Comparison of ENCODE assay signal across 7 mouse cellular contexts in genomic region chr19:8983150-8983650, GRCm38 (mm10). TPM values are rescaled to one million over a fixed set of nuclear protein-coding genes. Genes with fewer than 3 reads are reported as not detected.
DNase-seq lines count a peak whose midpoint lies in the region; ATAC-seq lines count a peak whose summit lies in the region.

No protein-coding gene starts in this region.

- no peak overlapping the region for H3K4me2 ChIP-seq in embryonic facial prominence, embryonic 14.5 days (ENCODE audit: low read depth, low read length)
- H3K4me2 ChIP-seq in stomach, embryonic 16.5 days (ENCODE audit: low read depth, low read length), result no peak overlapping the region; the same call in 1 of the 2 replicates

- no peaks in the 10 kb centered on the region for H3K9me3 ChIP-seq in embryonic facial prominence, embryonic 14.5 days (ENCODE audit: control insufficient read depth, low read length)
- no peaks in the 10 kb centered on the region for H3K9me3 ChIP-seq in limb, embryonic 10.5 days (replicated peaks)
- H3K9me3 ChIP-seq in stomach, embryonic 16.5 days (replicated peaks; ENCODE audit: control insufficient read depth, low read length), result no peaks in the 10 kb centered on the region

- 32% methylated on average over 4 of the region's 4 CpGs for WGBS in embryonic facial prominence, embryonic 14.5 days
- WGBS in limb, embryonic 10.5 days, result 40% methylated on average over 4 of the region's 4 CpGs
- 24% methylated on average over 4 of the region's 4 CpGs for WGBS in stomach, embryonic 16.5 days

- no peak overlapping the region for H3K4me3 ChIP-seq in embryonic facial prominence, embryonic 14.5 days (ENCODE audit: low read depth, low read length)
- no peak overlapping the region for H3K4me3 ChIP-seq in limb, embryonic 10.5 days
- H3K4me3 ChIP-seq in stomach, embryonic 16.5 days (replicated peaks; ENCODE audit: low read length), result no peak overlapping the region

- peaks cover 30% of the 10 kb centered on the region for H3K36me3 ChIP-seq in embryonic facial prominence, embryonic 14.5 days (ENCODE audit: control insufficient read depth, insufficient read depth, low read length)
- peaks cover 38% of the 10 kb centered on the region for H3K36me3 ChIP-seq in limb, embryonic 10.5 days
- H3K36me3 ChIP-seq in stomach, embryonic 16.5 days (ENCODE audit: control insufficient read depth, insufficient read depth, low read length), result peaks cover 16% of the 10 kb centered on the region

- DNase-seq in urinary bladder, postnatal 14 days (ENCODE audit: low spot score), result peak; percentile 71
- no peak for DNase-seq in urinary bladder, postnatal 10 days (ENCODE audit: low spot score)
- peak; percentile 45 for DNase-seq in embryonic facial prominence, embryonic 14.5 days (ENCODE audit: low spot score)
- no peak for DNase-seq in limb, embryonic 10.5 days (ENCODE audit: low spot score)
- DNase-seq in left cerebral cortex, postnatal 25 days (ENCODE audit: low spot score in 2 of 2), result no peak

- peak overlapping the region; percentile 71 for H3K27ac ChIP-seq in embryonic facial prominence, embryonic 14.5 days (replicated peaks; ENCODE audit: low read depth, low read length)
- 0 out of 2 replicates have a peak overlapping the region, but pooled peaks have one; percentile 8 for H3K27ac ChIP-seq in limb, embryonic 10.5 days
- peak overlapping the region; percentile 90 for H3K27ac ChIP-seq in stomach, embryonic 16.5 days (ENCODE audit: low read length)

- no peaks in the 10 kb centered on the region for H3K27me3 ChIP-seq in embryonic facial prominence, embryonic 14.5 days (replicated peaks; ENCODE audit: control insufficient read depth, insufficient read depth, low read length)
- H3K27me3 ChIP-seq in limb, embryonic 10.5 days (ENCODE audit: low read depth, poor library complexity, severe bottlenecking), result peaks cover 10% of the 10 kb centered on the region
- H3K27me3 ChIP-seq in stomach, embryonic 16.5 days (ENCODE audit: control insufficient read depth, insufficient read depth, low read length), result no peaks in the 10 kb centered on the region

- no peak for ATAC-seq in embryonic facial prominence, embryonic 14.5 days (ENCODE audit: low read depth)
- peak; percentile 83 for ATAC-seq in stomach, embryonic 16.5 days (ENCODE audit: insufficient read depth, low FRiP score)
- no peak for ATAC-seq in inflammation-experienced regulatory T-cells, adult 6 months

- intact Hi-C loops in left cerebral cortex, postnatal 25 days (cut with DNase I), result no loop called here

- H3K9ac ChIP-seq in embryonic facial prominence, embryonic 14.5 days (ENCODE audit: low read depth, low read length), result no peak overlapping the region
- H3K9ac ChIP-seq in stomach, embryonic 16.5 days (ENCODE audit: low read length), result peak overlapping the region; percentile 52; the same call in 1 of the 2 replicates

- H3K4me1 ChIP-seq in embryonic facial prominence, embryonic 14.5 days (ENCODE audit: control insufficient read depth, insufficient read depth, low read length), result peaks cover 26% of the 10 kb centered on the region
- H3K4me1 ChIP-seq in limb, embryonic 10.5 days, result peaks cover 25% of the 10 kb centered on the region
- peaks cover 61% of the 10 kb centered on the region for H3K4me1 ChIP-seq in stomach, embryonic 16.5 days (ENCODE audit: control insufficient read depth, insufficient read depth, low read length)

RNA-seq across cellular contexts. Expression of gene Ahnak, which starts 5.9 kb away (rescaled TPM):
- 44.8 and 57.6 TPM in 2 replicates for polyA plus RNA-seq in embryonic facial prominence, embryonic 14.5 days (2014; fragmentation: Nextera tagmentation; extraction: Ambion mirVana)
- 5.3 and 8.9 TPM in 2 replicates for polyA plus RNA-seq in limb, embryonic 10.5 days (2016; fragmentation: Nextera tagmentation; extraction: Ambion mirVana)
- polyA plus RNA-seq in stomach, embryonic 16.5 days (2015; fragmentation: Nextera tagmentation; extraction: Ambion mirVana), result 46.4 and 48.3 TPM in 2 replicates
- polyA plus RNA-seq in inflammation-experienced regulatory T-cells, adult 6 months (2017; shearing (Covaris generic)), result 10 to 100 TPM; 42.4 to 81.3 (median 54.5) TPM
- total RNA-seq in left cerebral cortex, postnatal 25 days (2021), result 10 to 100 TPM; 20.2 to 21.0 TPM

RNA-seq across cellular contexts. Expression of gene Eef1g, which starts 16.4 kb away (rescaled TPM):
- 469 and 503 TPM in 2 replicates for polyA plus RNA-seq in embryonic facial prominence, embryonic 14.5 days (2014; fragmentation: Nextera tagmentation; extraction: Ambion mirVana)
- 563 and 631 TPM in 2 replicates for polyA plus RNA-seq in limb, embryonic 10.5 days (2016; fragmentation: Nextera tagmentation; extraction: Ambion mirVana)
- polyA plus RNA-seq in stomach, embryonic 16.5 days (2015; fragmentation: Nextera tagmentation; extraction: Ambion mirVana), result 401 and 441 TPM in 2 replicates
- 100 to 1,000 TPM; 465 to 725 (median 677) TPM for polyA plus RNA-seq in inflammation-experienced regulatory T-cells, adult 6 months (2017; shearing (Covaris generic))
- 100 to 1,000 TPM; 203 to 212 TPM for total RNA-seq in left cerebral cortex, postnatal 25 days (2021)

RNA-seq across cellular contexts. Expression of gene Tut1, which starts 29.6 kb away (rescaled TPM):
- 24.7 and 27.8 TPM in 2 replicates for polyA plus RNA-seq in embryonic facial prominence, embryonic 14.5 days (2014; fragmentation: Nextera tagmentation; extraction: Ambion mirVana)
- 49.6 and 49.7 TPM in 2 replicates for polyA plus RNA-seq in limb, embryonic 10.5 days (2016; fragmentation: Nextera tagmentation; extraction: Ambion mirVana)
- polyA plus RNA-seq in stomach, embryonic 16.5 days (2015; fragmentation: Nextera tagmentation; extraction: Ambion mirVana), result 30.0 and 34.9 TPM in 2 replicates
- polyA plus RNA-seq in inflammation-experienced regulatory T-cells, adult 6 months (2017; shearing (Covaris generic)), result 10 to 100 TPM; 17.6 to 38.3 (median 35.3) TPM
- 10 to 100 TPM; 18.7 to 20.1 TPM for total RNA-seq in left cerebral cortex, postnatal 25 days (2021)

RNA-seq across cellular contexts. Expression of gene Mta2, which starts 41.5 kb away (rescaled TPM):
- 39.7 and 43.6 TPM in 2 replicates for polyA plus RNA-seq in embryonic facial prominence, embryonic 14.5 days (2014; fragmentation: Nextera tagmentation; extraction: Ambion mirVana)
- 229 and 233 TPM in 2 replicates for polyA plus RNA-seq in limb, embryonic 10.5 days (2016; fragmentation: Nextera tagmentation; extraction: Ambion mirVana)
- polyA plus RNA-seq in stomach, embryonic 16.5 days (2015; fragmentation: Nextera tagmentation; extraction: Ambion mirVana), result 142 and 149 TPM in 2 replicates
- 10 to 100 TPM; 78.8 to 96.7 (median 81.2) TPM for polyA plus RNA-seq in inflammation-experienced regulatory T-cells, adult 6 months (2017; shearing (Covaris generic))
- 10 to 100 TPM; 46.0 to 46.9 TPM for total RNA-seq in left cerebral cortex, postnatal 25 days (2021)

RNA-seq across cellular contexts. Expression of gene Eml3, which starts 53.8 kb away (rescaled TPM):
- polyA plus RNA-seq in embryonic facial prominence, embryonic 14.5 days (2014; fragmentation: Nextera tagmentation; extraction: Ambion mirVana), result 18.2 and 20.4 TPM in 2 replicates
- polyA plus RNA-seq in limb, embryonic 10.5 days (2016; fragmentation: Nextera tagmentation; extraction: Ambion mirVana), result 37.1 and 37.5 TPM in 2 replicates
- polyA plus RNA-seq in stomach, embryonic 16.5 days (2015; fragmentation: Nextera tagmentation; extraction: Ambion mirVana), result 28.5 and 30.5 TPM in 2 replicates
- polyA plus RNA-seq in inflammation-experienced regulatory T-cells, adult 6 months (2017; shearing (Covaris generic)), result 10 to 100 TPM; 20.3 to 25.7 (median 20.4) TPM
- 1 to 10 TPM; 8.2 to 8.4 TPM for total RNA-seq in left cerebral cortex, postnatal 25 days (2021)

Comparison
In these comparisons a context has a peak if more than half of its experiments do, and no peak if none do; other contexts are left out.
1. DNase-seq: peak in urinary bladder, postnatal 14 days (single experiment) and embryonic facial prominence, embryonic 14.5 days (single experiment); none in urinary bladder, postnatal 10 days (single experiment), limb, embryonic 10.5 days (single experiment) and left cerebral cortex, postnatal 25 days (0 of 2).
2. H3K27ac ChIP-seq: peak in every context shown above with its lines; median percentile 90 in stomach, embryonic 16.5 days; 71 in embryonic facial prominence, embryonic 14.5 days; 8 in limb, embryonic 10.5 days.